Mouse (Mus musculus): ENCODE measurements around the gene Ets2. TPM values are rescaled to one million over a fixed set of nuclear protein-coding genes. Genes with fewer than 3 reads are reported as not detected.

Ets2 gene
- polyA plus RNA-seq, 1 experiment = 60.6 TPM

GRCm38 (mm10) chr16:95699721-95700120 is 2.2 kb upstream of the Ets2 start:
- peaks cover 22% of the 10 kb centered on the region for H3K79me3 ChIP-seq (ENCODE audit: low read depth)
- H3K27me3 ChIP-seq (ENCODE audit: control insufficient read depth, insufficient read depth, insufficient read length) = no peaks in the 10 kb centered on the region
- H3K36me3 ChIP-seq (ENCODE audit: control insufficient read depth, insufficient read depth) = peaks cover 6% of the 10 kb centered on the region
- TF ChIP-seq MYOG (IDR thresholded peaks at IDR 0.05; ENCODE audit: control insufficient read depth, extremely low read depth, insufficient read length) (no peak), CEBPB (IDR thresholded peaks at IDR 0.05; ENCODE audit: low read depth) (no peak), USF1 (IDR thresholded peaks at IDR 0.05; ENCODE audit: low read depth) (no peak), MAX (IDR thresholded peaks at IDR 0.05) (no peak), CTCF (IDR thresholded peaks at IDR 0.05; ENCODE audit: control insufficient read depth, insufficient read depth, insufficient read length) (no peak), FOSL1 (IDR thresholded peaks at IDR 0.05; ENCODE audit: insufficient read depth, low read length, poor library complexity, severe bottlenecking) (no peak), MYOD1 (IDR thresholded peaks at IDR 0.05; ENCODE audit: control insufficient read depth, insufficient read length, low read depth) (no peak)
- no peak overlapping the region for H3K4me3 ChIP-seq (ENCODE audit: insufficient read depth, poor library complexity, severe bottlenecking)
- H3ac ChIP-seq (ENCODE audit: control insufficient read depth, insufficient read length, low read depth) = no peak overlapping the region
- peaks cover 26% of the 10 kb centered on the region for H3K79me2 ChIP-seq (ENCODE audit: control insufficient read depth, insufficient read depth)

- TF ChIP-seq MAX (IDR thresholded peaks at IDR 0.05) (no peak), MYOG (IDR thresholded peaks at IDR 0.05; ENCODE audit: control insufficient read depth, extremely low read depth, insufficient read length) (no peak), MYOD1 (IDR thresholded peaks at IDR 0.05; ENCODE audit: control insufficient read depth, insufficient read length, low read depth) (no peak)
- Histone ChIP-seq H3K4me3 (ENCODE audit: insufficient read depth, poor library complexity, severe bottlenecking) (no peak overlapping the region), H3K36me3 (ENCODE audit: control insufficient read depth, insufficient read depth) (peaks cover 6% of the 10 kb centered on the region), H3K79me3 (ENCODE audit: low read depth) (peaks cover 27% of the 10 kb centered on the region), H3K27me3 (ENCODE audit: control insufficient read depth, insufficient read depth, insufficient read length) (no peaks in the 10 kb centered on the region), H3ac (ENCODE audit: control insufficient read depth, insufficient read length, low read depth) (no peak overlapping the region), H3K79me2 (ENCODE audit: control insufficient read depth, insufficient read depth) (peaks cover 31% of the 10 kb centered on the region)
These were observed 1.7 kb upstream of the Ets2 start for GRCm38 (mm10) chr16:95700224-95700623.

GRCm38 (mm10) chr16:95702562-95703545 is 979 bp downstream of the Ets2 start:
- Histone ChIP-seq H3K79me2 (ENCODE audit: control insufficient read depth, insufficient read depth) (peaks cover 57% of the 10 kb centered on the region), H3K36me3 (ENCODE audit: control insufficient read depth, insufficient read depth) (peaks cover 27% of the 10 kb centered on the region), H3K27me3 (ENCODE audit: control insufficient read depth, insufficient read depth, insufficient read length) (no peaks in the 10 kb centered on the region), H3ac (ENCODE audit: control insufficient read depth, insufficient read length, low read depth) (peak overlapping the region; percentile 92), H3K4me3 (ENCODE audit: insufficient read depth, poor library complexity, severe bottlenecking) (peak overlapping the region; percentile 93), H3K79me3 (ENCODE audit: low read depth) (peaks cover 50% of the 10 kb centered on the region)
- TF ChIP-seq CEBPB (IDR thresholded peaks at IDR 0.05; ENCODE audit: low read depth) = no peak
- TF ChIP-seq CTCF (IDR thresholded peaks at IDR 0.05; ENCODE audit: control insufficient read depth, insufficient read depth, insufficient read length) = no peak
- no peak for TF ChIP-seq USF1 (IDR thresholded peaks at IDR 0.05; ENCODE audit: low read depth)
- no peak for TF ChIP-seq MYOG (IDR thresholded peaks at IDR 0.05; ENCODE audit: control insufficient read depth, extremely low read depth, insufficient read length)
- no peak for TF ChIP-seq FOSL1 (IDR thresholded peaks at IDR 0.05; ENCODE audit: insufficient read depth, low read length, poor library complexity, severe bottlenecking)
- no peak for TF ChIP-seq MYOD1 (IDR thresholded peaks at IDR 0.05; ENCODE audit: control insufficient read depth, insufficient read length, low read depth)
- no peak for TF ChIP-seq MAX (IDR thresholded peaks at IDR 0.05)

GRCm38 (mm10) chr16:95703958-95704357 is 2.1 kb downstream of the Ets2 start:
- H3K36me3 ChIP-seq (ENCODE audit: control insufficient read depth, insufficient read depth) = peaks cover 36% of the 10 kb centered on the region

GRCm38 (mm10) chr16:95704662-95705330 is 2.9 kb downstream of the Ets2 start:
- H3K36me3 ChIP-seq (ENCODE audit: control insufficient read depth, insufficient read depth) = peaks cover 44% of the 10 kb centered on the region

More at GRCm38 (mm10) chr16:95703958-95704357, 2.1 kb downstream of the Ets2 start:
- H3K4me3 ChIP-seq (ENCODE audit: insufficient read depth, poor library complexity, severe bottlenecking) = peak overlapping the region; percentile 93
- peak overlapping the region; percentile 0 for H3ac ChIP-seq (ENCODE audit: control insufficient read depth, insufficient read length, low read depth)
- peaks cover 68% of the 10 kb centered on the region for H3K79me2 ChIP-seq (ENCODE audit: control insufficient read depth, insufficient read depth)
- no peak for TF ChIP-seq CTCF (IDR thresholded peaks at IDR 0.05; ENCODE audit: control insufficient read depth, insufficient read depth, insufficient read length)
- no peak for TF ChIP-seq MYOD1 (IDR thresholded peaks at IDR 0.05; ENCODE audit: control insufficient read depth, insufficient read length, low read depth)
- TF ChIP-seq USF1 (IDR thresholded peaks at IDR 0.05; ENCODE audit: low read depth) = no peak
- no peak for TF ChIP-seq CEBPB (IDR thresholded peaks at IDR 0.05; ENCODE audit: low read depth)
- TF ChIP-seq MYOG (IDR thresholded peaks at IDR 0.05; ENCODE audit: control insufficient read depth, extremely low read depth, insufficient read length) = no peak
- TF ChIP-seq FOSL1 (IDR thresholded peaks at IDR 0.05; ENCODE audit: insufficient read depth, low read length, poor library complexity, severe bottlenecking) = no peak
- no peak for TF ChIP-seq MAX (IDR thresholded peaks at IDR 0.05)
- H3K79me3 ChIP-seq (ENCODE audit: low read depth) = peaks cover 57% of the 10 kb centered on the region
- H3K27me3 ChIP-seq (ENCODE audit: control insufficient read depth, insufficient read depth, insufficient read length) = no peaks in the 10 kb centered on the region

More at GRCm38 (mm10) chr16:95704662-95705330, 2.9 kb downstream of the Ets2 start:
- TF ChIP-seq USF1 (IDR thresholded peaks at IDR 0.05; ENCODE audit: low read depth) (no peak), MYOG (IDR thresholded peaks at IDR 0.05; ENCODE audit: control insufficient read depth, extremely low read depth, insufficient read length) (no peak), CEBPB (IDR thresholded peaks at IDR 0.05; ENCODE audit: low read depth) (no peak), MAX (IDR thresholded peaks at IDR 0.05) (no peak), FOSL1 (IDR thresholded peaks at IDR 0.05; ENCODE audit: insufficient read depth, low read length, poor library complexity, severe bottlenecking) (no peak), MYOD1 (IDR thresholded peaks at IDR 0.05; ENCODE audit: control insufficient read depth, insufficient read length, low read depth) (no peak), CTCF (IDR thresholded peaks at IDR 0.05; ENCODE audit: control insufficient read depth, insufficient read depth, insufficient read length) (no peak)
- Histone ChIP-seq H3K79me3 (ENCODE audit: low read depth) (peaks cover 64% of the 10 kb centered on the region), H3K79me2 (ENCODE audit: control insufficient read depth, insufficient read depth) (peaks cover 77% of the 10 kb centered on the region), H3K4me3 (ENCODE audit: insufficient read depth, poor library complexity, severe bottlenecking) (no peak overlapping the region), H3ac (ENCODE audit: control insufficient read depth, insufficient read length, low read depth) (no peak overlapping the region), H3K27me3 (ENCODE audit: control insufficient read depth, insufficient read depth, insufficient read length) (no peaks in the 10 kb centered on the region)
